Mouse (Mus musculus) testis, adult 2 months (tissue): ENCODE measurements around the gene Retreg1.

Experiments used
- CTCF ChIP-seq: fragments of 200-500 bp; IDR thresholded peaks from 2 replicates; pipeline ENCODE4 v1.5.1; 2012; ENCODE audit warnings: low read depth, mild to moderate bottlenecking, inconsistent platforms, low read length, moderate library complexity; ENCODE audit not compliant: control insufficient read depth, insufficient read depth, insufficient replicate concordance
- POLR2A ChIP-seq: fragments of 200-500 bp; IDR thresholded peaks from 2 replicates; pipeline ENCODE4 v1.6.1; 2012; ENCODE audit warnings: low read depth, mild to moderate bottlenecking, inconsistent platforms, low read length, moderate library complexity; ENCODE audit not compliant: control insufficient read depth

DNA sequence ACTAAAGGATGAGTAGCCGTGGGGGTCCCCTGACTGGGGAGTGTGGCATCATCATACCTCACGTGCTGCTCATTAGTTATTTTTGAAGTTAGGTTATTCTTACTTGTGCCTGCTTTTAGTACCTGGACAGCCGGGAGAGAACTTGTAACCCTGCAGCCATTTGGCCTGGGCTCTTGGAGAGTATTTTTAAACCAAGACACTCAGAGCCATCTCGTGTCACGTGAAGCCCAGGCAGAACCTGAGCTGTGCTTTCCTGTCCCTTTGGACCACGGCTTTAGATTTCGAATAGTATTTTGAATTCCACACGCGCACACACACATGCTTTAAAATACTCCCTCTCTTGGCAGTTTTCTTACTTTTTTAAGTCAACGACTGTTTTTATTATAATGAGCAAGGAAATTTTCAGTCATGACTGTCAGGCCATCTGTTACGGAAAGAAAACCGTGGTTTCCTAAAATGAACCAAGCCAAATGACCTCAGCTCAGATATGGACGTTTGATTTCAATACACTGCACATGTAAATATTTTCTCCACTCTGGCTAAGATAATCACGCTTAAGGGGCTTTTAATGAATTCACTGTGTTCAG, 61.5 kb downstream of the Retreg1 start:
- TF ChIP-seq POLR2A (no peak), CTCF (no peak)
